Mouse (Mus musculus): ENCODE measurements around the gene Fbxo46. TPM values are rescaled to one million over a fixed set of nuclear protein-coding genes. Genes with fewer than 3 reads are reported as not detected.

The Fbxo46 gene
- total and polyA plus RNA-seq, 2 experiments, result 2.4 to 5.0 TPM

DNA sequence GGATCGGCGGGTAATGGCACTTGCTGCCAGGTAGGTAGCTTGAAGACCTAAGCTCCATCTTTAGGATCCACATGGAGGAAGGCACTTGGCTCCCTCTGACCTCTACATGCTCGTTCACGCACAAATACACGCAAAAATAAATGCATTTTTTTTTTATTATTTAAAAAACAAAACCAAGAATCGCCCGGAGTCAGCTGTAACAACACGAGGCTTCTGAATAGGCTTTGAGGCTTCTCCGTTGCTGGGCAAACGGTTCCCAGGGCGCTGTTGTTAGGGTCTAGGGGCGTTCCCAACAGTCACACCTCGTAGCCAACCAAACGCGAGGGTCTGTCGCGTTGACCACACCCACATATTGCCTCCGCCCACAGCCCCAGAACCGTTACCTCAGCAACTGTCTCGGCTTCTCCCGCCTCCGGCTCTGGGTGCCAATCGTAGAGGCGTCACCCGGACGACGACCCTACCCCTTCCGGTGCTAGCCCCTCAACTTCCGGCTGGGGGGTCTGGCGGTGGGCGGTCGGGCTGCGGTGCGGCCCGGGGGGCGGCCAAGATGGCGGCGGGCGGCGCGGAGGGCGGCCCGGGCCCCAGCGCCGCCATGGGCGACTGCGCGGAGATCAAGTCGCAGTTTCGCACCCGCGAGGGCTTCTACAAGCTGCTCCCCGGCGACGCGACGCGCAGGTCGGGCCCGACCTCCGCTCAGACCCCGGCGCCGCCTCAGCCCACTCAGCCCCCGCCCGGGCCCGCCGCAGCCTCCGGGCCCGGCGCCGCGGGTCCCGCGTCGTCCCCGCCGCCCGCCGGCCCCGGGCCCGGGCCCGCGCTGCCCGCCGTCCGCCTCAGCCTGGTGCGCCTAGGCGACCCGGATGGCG is 43.7 kb upstream of the Fbxo46 start, which contains the start of gene Dmwd:
Dmwd (plus strand) TSS at position 505 of the 863 bp plus-strand sequence.
- Histone ChIP-seq H3K36me3 (ENCODE audit: control insufficient read depth, insufficient read depth, low read length) (no peaks in the 10 kb centered on the region), H3K79me2 (ENCODE audit: control insufficient read depth, insufficient read depth, low read length) (no peaks in the 10 kb centered on the region), H3K27ac (replicated peaks; ENCODE audit: insufficient read depth, low read depth, low read length) (peak within 1 kb of the TSS; percentile 64), H3K27me3 (ENCODE audit: control insufficient read depth, insufficient read depth, low read length) (no peaks in the 10 kb centered on the region), H3K9ac (ENCODE audit: low read depth, low read length) (peak within 1 kb of the TSS; percentile 71), H3K4me1 (ENCODE audit: control insufficient read depth, insufficient read depth, low read length) (peaks cover 10% of the 10 kb centered on the region), H3K4me3 (ENCODE audit: insufficient read depth, low read depth, low read length) (peak within 1 kb of the TSS; percentile 61)
- no peak for TF ChIP-seq CTCF (IDR thresholded peaks at IDR 0.05; ENCODE audit: low read depth, low read length)
- no peak for TF ChIP-seq POLR2A (IDR thresholded peaks at IDR 0.05; ENCODE audit: extremely low read depth, insufficient read depth, low read length)
- peak; percentile 85 for DNase-seq (ENCODE audit: extremely low read depth, low read depth, low spot score)
- under 1% methylated on average over 89 of the region's 91 CpGs for WGBS

GRCm38 (mm10) chr7:19076586-19076991 is 43.1 kb upstream of the Fbxo46 start:
- Histone ChIP-seq H3K4me1 (ENCODE audit: control insufficient read depth, insufficient read depth, low read length) (peaks cover 10% of the 10 kb centered on the region), H3K27ac (replicated peaks; ENCODE audit: insufficient read depth, low read depth, low read length) (peak overlapping the region; percentile 64), H3K9ac (ENCODE audit: low read depth, low read length) (peak overlapping the region; percentile 71), H3K4me3 (ENCODE audit: insufficient read depth, low read depth, low read length) (peak overlapping the region; percentile 61), H3K36me3 (ENCODE audit: control insufficient read depth, insufficient read depth, low read length) (no peaks in the 10 kb centered on the region), H3K79me2 (ENCODE audit: control insufficient read depth, insufficient read depth, low read length) (no peaks in the 10 kb centered on the region), H3K27me3 (ENCODE audit: control insufficient read depth, insufficient read depth, low read length) (no peaks in the 10 kb centered on the region)
- TF ChIP-seq POLR2A (IDR thresholded peaks at IDR 0.05; ENCODE audit: extremely low read depth, insufficient read depth, low read length), result no peak
- no peak for TF ChIP-seq CTCF (IDR thresholded peaks at IDR 0.05; ENCODE audit: low read depth, low read length)
- whole genome bisulfite sequencing, result 4% methylated on average over 21 of the region's 22 CpGs
- DNase-seq (ENCODE audit: extremely low read depth, low read depth, low spot score), result no peak

DNA sequence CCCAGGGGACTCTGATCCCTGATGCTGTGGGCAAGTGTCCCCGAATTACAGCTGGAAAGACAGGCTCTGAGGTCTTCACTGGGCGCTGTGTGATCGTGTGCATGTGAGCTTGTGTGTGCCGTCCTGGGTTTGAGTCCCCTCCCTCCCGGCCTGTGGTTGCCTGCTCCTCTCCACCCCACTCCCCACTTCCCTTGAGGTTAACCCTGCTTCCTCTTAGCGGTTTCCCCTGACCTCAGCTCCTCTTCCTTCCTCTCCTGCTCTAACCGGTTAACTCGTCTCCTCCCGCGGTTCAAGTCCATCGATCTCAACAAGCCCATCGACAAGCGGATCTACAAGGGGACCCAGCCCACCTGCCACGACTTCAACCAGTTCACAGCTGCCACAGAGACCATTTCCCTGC is 41.9 kb upstream of the Fbxo46 start:
- Histone ChIP-seq H3K4me1 (ENCODE audit: control insufficient read depth, insufficient read depth, low read length) (peaks cover 10% of the 10 kb centered on the region), H3K9ac (ENCODE audit: low read depth, low read length) (no peak overlapping the region), H3K36me3 (ENCODE audit: control insufficient read depth, insufficient read depth, low read length) (no peaks in the 10 kb centered on the region), H3K79me2 (ENCODE audit: control insufficient read depth, insufficient read depth, low read length) (no peaks in the 10 kb centered on the region), H3K4me3 (ENCODE audit: insufficient read depth, low read depth, low read length) (no peak overlapping the region; the same call in 1 of the 2 replicates), H3K27me3 (ENCODE audit: control insufficient read depth, insufficient read depth, low read length) (no peaks in the 10 kb centered on the region), H3K27ac (replicated peaks; ENCODE audit: insufficient read depth, low read depth, low read length) (peak overlapping the region; percentile 12; the same call in 1 of the 2 replicates)
- WGBS, result 73% methylated on average over 14 of the region's 14 CpGs
- TF ChIP-seq CTCF (IDR thresholded peaks at IDR 0.05; ENCODE audit: low read depth, low read length), result no peak
- TF ChIP-seq POLR2A (IDR thresholded peaks at IDR 0.05; ENCODE audit: extremely low read depth, insufficient read depth, low read length), result no peak
- DNase-seq (ENCODE audit: extremely low read depth, low read depth, low spot score), result peak; percentile 42

- 86% methylated on average over 3 of the region's 3 CpGs for WGBS
- no peak overlapping the region for H3K9ac ChIP-seq (ENCODE audit: low read depth, low read length)
- no peak overlapping the region for H3K4me3 ChIP-seq (ENCODE audit: insufficient read depth, low read depth, low read length)
- H3K36me3 ChIP-seq (ENCODE audit: control insufficient read depth, insufficient read depth, low read length), result no peaks in the 10 kb centered on the region
- peaks cover 10% of the 10 kb centered on the region for H3K4me1 ChIP-seq (ENCODE audit: control insufficient read depth, insufficient read depth, low read length)
- DNase-seq (ENCODE audit: extremely low read depth, low read depth, low spot score), result no peak
- H3K79me2 ChIP-seq (ENCODE audit: control insufficient read depth, insufficient read depth, low read length), result no peaks in the 10 kb centered on the region
- no peaks in the 10 kb centered on the region for H3K27me3 ChIP-seq (ENCODE audit: control insufficient read depth, insufficient read depth, low read length)
- TF ChIP-seq POLR2A (IDR thresholded peaks at IDR 0.05; ENCODE audit: extremely low read depth, insufficient read depth, low read length), result no peak
- no peak for TF ChIP-seq CTCF (IDR thresholded peaks at IDR 0.05; ENCODE audit: low read depth, low read length)
- peak overlapping the region; percentile 15; the same call in 1 of the 2 replicates for H3K27ac ChIP-seq (replicated peaks; ENCODE audit: insufficient read depth, low read depth, low read length)
Measured at GRCm38 (mm10) chr7:19078732-19079131, 40.9 kb upstream of the Fbxo46 start.

- Histone ChIP-seq H3K4me3 (ENCODE audit: insufficient read depth, low read depth, low read length) (no peak overlapping the region), H3K27me3 (ENCODE audit: control insufficient read depth, insufficient read depth, low read length) (no peaks in the 10 kb centered on the region), H3K36me3 (ENCODE audit: control insufficient read depth, insufficient read depth, low read length) (no peaks in the 10 kb centered on the region), H3K9ac (ENCODE audit: low read depth, low read length) (no peak overlapping the region), H3K79me2 (ENCODE audit: control insufficient read depth, insufficient read depth, low read length) (no peaks in the 10 kb centered on the region), H3K27ac (replicated peaks; ENCODE audit: insufficient read depth, low read depth, low read length) (no peak overlapping the region), H3K4me1 (ENCODE audit: control insufficient read depth, insufficient read depth, low read length) (peaks cover 8% of the 10 kb centered on the region; the same call in 1 of the 2 replicates)
- WGBS, result 85% methylated on average over 19 of the region's 19 CpGs
- TF ChIP-seq POLR2A (IDR thresholded peaks at IDR 0.05; ENCODE audit: extremely low read depth, insufficient read depth, low read length), result no peak
- no peak for TF ChIP-seq CTCF (IDR thresholded peaks at IDR 0.05; ENCODE audit: low read depth, low read length)
- no peak for DNase-seq (ENCODE audit: extremely low read depth, low read depth, low spot score)
Measured at GRCm38 (mm10) chr7:19080451-19080950, 39.2 kb upstream of the Fbxo46 start.
